Mouse (Mus musculus): ENCODE results near the gene Sbk3. TPM values are rescaled to one million over a fixed set of nuclear protein-coding genes. Genes with fewer than 3 reads are reported as not detected.
"Not testable (repeated sequence)": the region's sequence is repeated elsewhere in the genome, so short reads cannot be mapped to it uniquely, and the experiment has no call there.

Sbk3 gene
- polyA plus RNA-seq, 1 experiment from 2014 or later, result 0.84 TPM

DNA sequence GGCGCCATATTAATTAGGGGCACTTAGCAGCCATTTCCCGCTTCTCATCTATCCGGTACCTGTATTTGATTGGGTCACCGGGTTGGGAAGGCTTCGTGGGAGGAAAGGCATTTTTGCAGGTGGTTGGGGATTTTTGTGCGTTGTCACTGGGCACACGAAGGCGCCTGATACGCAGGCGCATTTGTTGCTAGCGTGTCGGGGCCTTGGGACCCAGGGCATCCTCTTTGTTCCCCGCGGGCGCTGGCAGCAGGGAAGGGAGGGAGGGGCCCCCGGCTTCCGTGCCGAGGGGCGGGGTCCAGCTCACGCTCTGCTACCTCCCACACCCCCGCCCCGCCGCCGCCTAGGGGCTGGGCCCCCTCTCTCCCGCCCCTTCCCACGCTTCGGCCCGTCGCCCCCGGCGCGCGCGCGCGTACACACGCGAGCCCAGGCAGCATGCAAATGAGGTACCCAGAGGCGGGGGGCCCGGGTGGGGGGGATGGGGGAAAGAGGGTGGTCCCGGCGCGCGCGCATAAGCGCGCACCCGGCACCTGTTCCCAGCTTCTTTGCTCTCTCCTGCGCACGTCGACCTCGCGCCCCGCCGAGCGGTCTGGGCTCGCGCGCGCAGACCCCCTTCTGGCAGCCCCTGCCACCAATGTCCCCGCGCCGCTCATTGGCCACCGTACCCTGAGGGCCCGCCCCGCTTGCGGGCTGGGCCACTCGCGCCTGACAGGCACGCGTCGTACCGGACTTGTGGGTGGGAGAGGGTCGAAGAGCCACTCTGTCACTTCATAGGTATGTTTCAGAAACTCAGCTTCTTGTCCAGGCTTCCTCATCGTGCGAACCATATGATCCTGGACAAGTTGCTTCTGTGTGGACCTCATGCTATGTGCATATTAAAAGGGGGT is 44.4 kb upstream of the Sbk3 start, which contains the start of gene Gm44973:
Gene Gm44973 (plus strand): TSS at position 379 of the 884 bp plus-strand sequence.
- Histone ChIP-seq H3K9ac (ENCODE audit: low read length) (peak within 1 kb of the TSS; percentile 94), H3K36me3 (ENCODE audit: control insufficient read depth, insufficient read depth) (peaks cover 25% of the 10 kb centered on the region), H3K9me3 (replicated peaks; ENCODE audit: control insufficient read depth, low read length) (0 out of 2 replicates have a peak, but pooled peaks cover 2% of the 10 kb centered on the region), H3K4me3 (ENCODE audit: low read length) (peak within 1 kb of the TSS; percentile 88), H3K4me2 (ENCODE audit: low read depth, low read length) (peak within 1 kb of the TSS; percentile 84), H3K4me1 (ENCODE audit: control insufficient read depth, insufficient read depth, low read length) (peaks cover 9% of the 10 kb centered on the region), H3K27ac (ENCODE audit: low read length) (peak within 1 kb of the TSS; percentile 99), H3K27me3 (ENCODE audit: control insufficient read depth, insufficient read depth, low read length) (no peaks in the 10 kb centered on the region)
- peak; percentile 77 for ATAC-seq (replicated peaks; ENCODE audit: extremely low read depth, insufficient read depth, low FRiP score)
- WGBS, result under 1% methylated on average over 62 of the region's 76 CpGs

DNA sequence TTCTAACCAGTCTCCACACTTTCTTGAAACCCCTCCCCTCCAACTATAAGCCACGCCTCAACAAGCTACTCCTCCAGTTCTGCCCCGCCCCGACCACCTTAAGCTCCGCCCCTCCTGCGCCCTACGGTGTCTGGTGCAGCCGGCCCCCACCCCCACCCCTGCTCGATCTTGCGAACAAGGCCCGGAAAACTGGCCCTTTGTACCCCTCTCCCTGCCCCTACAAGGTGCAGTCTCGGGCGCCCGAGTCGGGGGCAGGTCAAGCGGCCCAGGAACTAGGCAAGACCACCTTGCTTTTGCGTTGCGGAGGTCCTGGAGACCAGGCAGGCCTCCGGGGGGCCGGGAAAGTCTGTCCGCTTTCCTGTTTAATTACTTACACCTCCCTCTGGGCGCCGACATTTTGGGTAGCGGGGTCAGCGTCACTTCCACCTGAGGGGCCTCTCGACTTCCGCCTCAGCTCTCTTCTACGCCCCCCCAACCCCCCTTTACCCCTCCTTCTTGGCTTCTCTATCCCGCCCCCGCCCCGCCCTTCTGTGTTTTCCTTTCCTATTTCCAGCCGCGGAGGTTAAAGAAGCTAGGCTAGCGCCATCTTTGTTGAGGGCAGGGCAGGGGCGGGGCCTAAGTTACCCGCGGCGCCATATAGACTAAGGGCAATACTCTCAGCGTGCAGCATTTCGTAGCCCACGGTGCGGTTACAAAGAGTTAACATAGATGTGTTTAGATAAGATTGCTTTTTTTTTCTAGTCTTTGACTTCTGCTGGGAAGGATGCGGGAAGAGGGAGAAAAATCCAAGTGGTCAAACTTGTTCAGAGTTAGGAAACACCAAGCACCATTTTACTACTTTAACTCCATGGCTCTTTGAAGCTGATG is 43.5 kb upstream of the Sbk3 start, which contains the start of the genes Zfp524 and Fiz1:
Gene Zfp524 (plus strand): TSS at position 165 of the 867 bp plus-strand sequence.
Gene Fiz1 (minus strand): TSS at position 447 of the 867 bp plus-strand sequence.
- Histone ChIP-seq H3K9me3 (replicated peaks; ENCODE audit: control insufficient read depth, low read length) (0 out of 2 replicates have a peak, but pooled peaks cover 2% of the 10 kb centered on the region), H3K4me3 (ENCODE audit: low read length) (peak within 1 kb of the TSS; percentile 88), H3K27ac (ENCODE audit: low read length) (peak within 1 kb of the TSS; percentile 99), H3K4me2 (ENCODE audit: low read depth, low read length) (peak within 1 kb of the TSS; percentile 84), H3K36me3 (ENCODE audit: control insufficient read depth, insufficient read depth) (peaks cover 34% of the 10 kb centered on the region), H3K4me1 (ENCODE audit: control insufficient read depth, insufficient read depth, low read length) (peaks cover 9% of the 10 kb centered on the region), H3K27me3 (ENCODE audit: control insufficient read depth, insufficient read depth, low read length) (no peaks in the 10 kb centered on the region), H3K9ac (ENCODE audit: low read length) (peak within 1 kb of the TSS; percentile 94)
- under 1% methylated on average over 42 of the region's 42 CpGs for WGBS
- ATAC-seq (replicated peaks; ENCODE audit: extremely low read depth, insufficient read depth, low FRiP score), result peak; percentile 75

DNA sequence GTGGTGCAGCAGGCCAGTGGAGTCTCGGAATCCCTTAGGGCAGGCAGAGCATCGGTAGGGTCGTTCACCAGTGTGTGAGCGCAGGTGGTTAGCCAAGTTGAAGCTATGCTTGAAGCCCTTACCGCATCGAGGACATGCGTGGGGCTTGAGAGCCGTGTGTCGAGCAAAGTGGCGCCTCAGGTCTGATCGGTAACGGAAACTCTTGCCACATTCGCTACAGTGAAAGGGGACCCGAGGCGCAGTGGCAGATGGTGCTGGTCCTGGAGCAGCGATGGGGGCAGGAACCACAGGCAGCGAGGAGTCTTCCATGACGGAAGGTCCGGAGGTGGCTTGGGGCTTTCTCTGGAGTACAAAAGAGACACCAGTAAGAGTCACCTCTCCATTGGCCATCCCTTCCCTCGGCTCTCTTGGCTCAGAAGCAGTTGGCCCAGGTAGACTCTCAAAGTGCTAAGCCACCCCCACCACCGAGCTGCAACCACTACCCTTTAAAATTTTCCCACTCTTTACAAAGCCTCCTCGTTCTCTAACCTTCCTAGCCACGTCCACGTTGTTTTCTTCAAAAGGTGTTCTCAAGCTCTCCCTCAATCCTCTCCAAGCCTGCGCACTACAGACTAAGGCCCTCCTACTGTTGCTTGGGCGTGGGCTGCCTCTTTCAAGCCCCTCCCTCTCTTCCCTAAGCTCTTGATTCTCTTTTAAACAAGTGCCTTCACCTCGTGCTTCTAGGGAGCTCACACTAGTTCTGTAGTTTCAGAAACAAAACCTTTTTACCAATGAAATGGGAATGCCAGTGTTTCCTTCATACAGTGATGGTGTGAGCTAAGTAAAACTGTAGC is 41.9 kb upstream of the Sbk3 start:
- Histone ChIP-seq H3K4me3 (ENCODE audit: low read length) (no peak overlapping the region), H3K36me3 (ENCODE audit: control insufficient read depth, insufficient read depth) (peaks cover 49% of the 10 kb centered on the region)

GRCm38 (mm10) chr7:5008229-5008628 is 37.3 kb upstream of the Sbk3 start:
- no peak overlapping the region for H3K9ac ChIP-seq (ENCODE audit: low read length)
- no peaks in the 10 kb centered on the region for H3K9me3 ChIP-seq (replicated peaks; ENCODE audit: control insufficient read depth, low read length)
- H3K4me2 ChIP-seq (ENCODE audit: low read depth, low read length), result no peak overlapping the region
- no peak overlapping the region for H3K27ac ChIP-seq (ENCODE audit: low read length)
- H3K27me3 ChIP-seq (ENCODE audit: control insufficient read depth, insufficient read depth, low read length), result no peaks in the 10 kb centered on the region
- 95% methylated on average over 26 of the region's 26 CpGs for WGBS
- H3K36me3 ChIP-seq (ENCODE audit: control insufficient read depth, insufficient read depth), result peaks cover 60% of the 10 kb centered on the region
- ATAC-seq (replicated peaks; ENCODE audit: extremely low read depth, insufficient read depth, low FRiP score), result no peak
- H3K4me1 ChIP-seq (ENCODE audit: control insufficient read depth, insufficient read depth, low read length), result peaks cover 1% of the 10 kb centered on the region; the same call in 1 of the 2 replicates
- H3K4me3 ChIP-seq (ENCODE audit: low read length), result no peak overlapping the region

More for the DNA sequence above, 41.9 kb upstream of the Sbk3 start:
- WGBS, result 88% methylated on average over 27 of the region's 27 CpGs
- Histone ChIP-seq H3K4me2 (ENCODE audit: low read depth, low read length) (peak overlapping the region; percentile 68), H3K4me1 (ENCODE audit: control insufficient read depth, insufficient read depth, low read length) (peaks cover 8% of the 10 kb centered on the region), H3K27me3 (ENCODE audit: control insufficient read depth, insufficient read depth, low read length) (no peaks in the 10 kb centered on the region), H3K9ac (ENCODE audit: low read length) (no peak overlapping the region), H3K27ac (ENCODE audit: low read length) (no peak overlapping the region), H3K9me3 (replicated peaks; ENCODE audit: control insufficient read depth, low read length) (0 out of 2 replicates have a peak, but pooled peaks cover 2% of the 10 kb centered on the region)
- ATAC-seq (replicated peaks; ENCODE audit: extremely low read depth, insufficient read depth, low FRiP score), result no peak

DNA sequence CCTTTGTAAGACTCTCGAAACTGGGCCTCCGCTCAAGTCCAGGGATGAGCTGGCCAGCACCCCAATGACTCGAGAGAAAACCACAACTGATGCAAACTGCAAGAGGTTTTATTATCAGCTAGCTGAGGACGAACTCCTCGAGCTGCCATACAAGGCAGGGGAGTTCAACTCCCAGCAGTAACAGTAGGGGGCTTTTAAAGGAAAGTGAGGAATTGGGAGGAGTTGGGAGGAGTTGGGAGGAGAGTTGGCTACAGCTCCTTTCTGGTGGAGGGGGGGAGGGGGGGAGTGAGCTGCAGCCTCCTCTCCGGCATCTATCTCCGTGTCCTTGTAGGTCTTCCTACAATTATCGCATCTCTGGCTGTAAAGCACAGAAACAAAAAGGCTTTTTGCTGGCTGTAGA is 31.9 kb upstream of the Sbk3 start:
- WGBS, result 66% methylated on average over 8 of the region's 8 CpGs
- H3K27ac ChIP-seq (ENCODE audit: low read length); H3K4me2 ChIP-seq (ENCODE audit: low read depth, low read length); H3K9me3 ChIP-seq (replicated peaks; ENCODE audit: control insufficient read depth, low read length); ATAC-seq (replicated peaks; ENCODE audit: extremely low read depth, insufficient read depth, low FRiP score); H3K4me1 ChIP-seq (ENCODE audit: control insufficient read depth, insufficient read depth, low read length); H3K4me3 ChIP-seq (ENCODE audit: low read length); H3K9ac ChIP-seq (ENCODE audit: low read length); H3K27me3 ChIP-seq (ENCODE audit: control insufficient read depth, insufficient read depth, low read length): not testable (repeated sequence)
- peaks cover 14% of the 10 kb centered on the region for H3K36me3 ChIP-seq (ENCODE audit: control insufficient read depth, insufficient read depth)

GRCm38 (mm10) chr7:4999876-5000275 is 28.9 kb upstream of the Sbk3 start:
- Histone ChIP-seq H3K4me2 (ENCODE audit: low read depth, low read length) (no peak overlapping the region), H3K27me3 (ENCODE audit: control insufficient read depth, insufficient read depth, low read length) (no peaks in the 10 kb centered on the region; the same call in 1 of the 2 replicates), H3K9me3 (replicated peaks; ENCODE audit: control insufficient read depth, low read length) (no peaks in the 10 kb centered on the region), H3K4me3 (ENCODE audit: low read length) (no peak overlapping the region), H3K4me1 (ENCODE audit: control insufficient read depth, insufficient read depth, low read length) (peaks cover 13% of the 10 kb centered on the region), H3K36me3 (ENCODE audit: control insufficient read depth, insufficient read depth) (no peaks in the 10 kb centered on the region), H3K9ac (ENCODE audit: low read length) (no peak overlapping the region), H3K27ac (ENCODE audit: low read length) (no peak overlapping the region)
- ATAC-seq (replicated peaks; ENCODE audit: extremely low read depth, insufficient read depth, low FRiP score), result no peak
- WGBS, result 65% methylated on average over 2 of the region's 2 CpGs

DNA sequence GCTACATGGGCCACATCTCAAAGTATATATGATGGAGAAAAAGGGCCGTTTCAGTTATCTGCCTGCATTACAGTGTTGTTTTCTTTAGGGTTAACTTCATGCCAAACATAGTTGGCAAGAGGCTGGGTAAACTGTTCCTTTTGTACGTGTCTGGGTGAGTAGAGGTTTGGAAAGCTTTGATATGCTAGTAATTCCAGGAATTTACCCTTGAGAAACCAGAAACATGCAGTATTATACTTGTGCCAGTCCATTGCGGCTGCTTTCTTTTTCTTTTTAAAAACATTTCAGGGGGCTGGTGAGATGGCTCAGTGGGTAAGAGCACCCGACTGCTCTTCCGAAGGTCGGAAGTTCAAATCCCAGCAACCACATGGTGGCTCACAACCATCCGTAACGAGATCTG is 26.0 kb upstream of the Sbk3 start:
- 41% methylated on average over 6 of the region's 8 CpGs for WGBS
- Histone ChIP-seq H3K4me2 (ENCODE audit: low read depth, low read length) (peak overlapping the region; percentile 78), H3K27me3 (ENCODE audit: control insufficient read depth, insufficient read depth, low read length) (peaks cover 12% of the 10 kb centered on the region), H3K27ac (ENCODE audit: low read length) (peak overlapping the region; percentile 74), H3K9ac (ENCODE audit: low read length) (no peak overlapping the region), H3K36me3 (ENCODE audit: control insufficient read depth, insufficient read depth) (peaks cover 14% of the 10 kb centered on the region), H3K9me3 (replicated peaks; ENCODE audit: control insufficient read depth, low read length) (0 out of 2 replicates have a peak, but pooled peaks cover 5% of the 10 kb centered on the region), H3K4me3 (ENCODE audit: low read length) (peak overlapping the region; percentile 70; the same call in 1 of the 2 replicates), H3K4me1 (ENCODE audit: control insufficient read depth, insufficient read depth, low read length) (peaks cover 14% of the 10 kb centered on the region)
- ATAC-seq (replicated peaks; ENCODE audit: extremely low read depth, insufficient read depth, low FRiP score), result no peak

All from heart, embryonic 16.5 days (tissue).